Mouse (Mus musculus) embryonic facial prominence, embryonic 15.5 days (tissue): ENCODE measurements around the gene Ephb1. TPM values are rescaled to one million over a fixed set of nuclear protein-coding genes. Genes with fewer than 3 reads are reported as not detected.

Experiments
- ATAC-seq: fragments of 200-750 bp; cut with Nextera tagmentation; 2 replicates; pipeline ENCODE4 v1.8.0; 2017; ENCODE audit warnings: low read depth, moderate TSS enrichment; ENCODE audit not compliant: insufficient number of reproducible peaks, low FRiP score, low TSS enrichment
- H3K27ac ChIP-seq: fragments of 300-500 bp; sonication (generic); replicated peaks from 2 replicates; pipeline ENCODE4 v1.5.1; 2015; ENCODE audit warnings: mild to moderate bottlenecking, inconsistent platforms
- H3K27me3 ChIP-seq: fragments of 300-500 bp; sonication (generic); 2 replicates; pipeline ENCODE4 v1.6.1; 2015; ENCODE audit warnings: inconsistent platforms
- H3K36me3 ChIP-seq: fragments of 300-500 bp; sonication (generic); 2 replicates; pipeline ENCODE4 v1.6.1; 2015; ENCODE audit warnings: mild to moderate bottlenecking, inconsistent platforms
- H3K4me1 ChIP-seq: fragments of 300-500 bp; sonication (generic); 2 replicates; pipeline ENCODE4 v1.6.1; 2015; ENCODE audit warnings: inconsistent platforms
- H3K4me2 ChIP-seq: fragments of 300-500 bp; sonication (generic); replicated peaks from 2 replicates; pipeline ENCODE4 v1.6.1; 2015; ENCODE audit warnings: mild to moderate bottlenecking, inconsistent platforms
- H3K4me3 ChIP-seq: fragments of 300-500 bp; sonication (generic); replicated peaks from 2 replicates; pipeline ENCODE4 v1.5.1; 2015; ENCODE audit warnings: mild to moderate bottlenecking, inconsistent platforms
- H3K9ac ChIP-seq: fragments of 300-500 bp; sonication (generic); 2 replicates; pipeline ENCODE4 v1.6.1; 2015; ENCODE audit warnings: inconsistent platforms
- H3K9me3 ChIP-seq: fragments of 300-500 bp; sonication (generic); replicated peaks from 2 replicates; pipeline ENCODE4 v1.6.1; 2016; ENCODE audit warnings: inconsistent platforms
- WGBS: fragments of 180-500 bp; shearing (Covaris S2); methylation state at CpG from one replicate; pipeline ENCODE4 v1.1.7; 2015; 5-methylcytosine and 5-hydroxymethylcytosine counted together
- polyA plus RNA-seq: library from polyadenylated mRNA; unstranded; fragments of >200 nt; fragmentation: Nextera tagmentation; extraction: Ambion mirVana; gene quantifications from 2 replicates; pipeline ENCODE4 v1.2.1, GENCODE M21; 2015

Gene Ephb1
- polyA plus RNA-seq, 1 experiment from 2014 or later, result 6.3 TPM

- no peak for ATAC-seq
- Histone ChIP-seq H3K36me3 (no peaks in the 10 kb centered on the region), H3K9me3 (no peaks in the 10 kb centered on the region), H3K9ac (no peak overlapping the region), H3K4me3 (no peak overlapping the region), H3K4me2 (no peak overlapping the region), H3K27me3 (no peaks in the 10 kb centered on the region), H3K27ac (no peak overlapping the region), H3K4me1 (no peaks in the 10 kb centered on the region)
- WGBS, result 78% methylated on average over 6 of the region's 6 CpGs
Observed at GRCm38 (mm10) chr9:102039011-102039733, 315.3 kb downstream of the Ephb1 start.

- Histone ChIP-seq H3K9ac (no peak overlapping the region), H3K4me2 (no peak overlapping the region), H3K27me3 (no peaks in the 10 kb centered on the region), H3K9me3 (no peaks in the 10 kb centered on the region), H3K27ac (no peak overlapping the region), H3K36me3 (no peaks in the 10 kb centered on the region), H3K4me3 (no peak overlapping the region), H3K4me1 (no peaks in the 10 kb centered on the region)
- 65% methylated on average over 5 of the region's 5 CpGs for WGBS
- no peak for ATAC-seq
Observed at GRCm38 (mm10) chr9:102036132-102036531, 318.4 kb downstream of the Ephb1 start.

- no peak for ATAC-seq
Observed at GRCm38 (mm10) chr9:102033231-102033630, 321.3 kb downstream of the Ephb1 start.

GRCm38 (mm10) chr9:102032376-102032775 lies 322.1 kb downstream of the Ephb1 start:
- Histone ChIP-seq H3K27me3 (no peaks in the 10 kb centered on the region), H3K9me3 (no peaks in the 10 kb centered on the region), H3K4me2 (no peak overlapping the region), H3K36me3 (no peaks in the 10 kb centered on the region), H3K27ac (no peak overlapping the region), H3K4me1 (no peaks in the 10 kb centered on the region), H3K9ac (no peak overlapping the region), H3K4me3 (no peak overlapping the region)
- no peak for ATAC-seq
- 64% methylated on average over 8 of the region's 8 CpGs for WGBS

More at GRCm38 (mm10) chr9:102033231-102033630, 321.3 kb downstream of the Ephb1 start:
- H3K4me2 ChIP-seq, result no peak overlapping the region
- H3K27me3 ChIP-seq, result no peaks in the 10 kb centered on the region
- 68% methylated on average over 5 of the region's 5 CpGs for WGBS
- H3K4me1 ChIP-seq, result no peaks in the 10 kb centered on the region
- H3K27ac ChIP-seq, result no peak overlapping the region
- H3K9ac ChIP-seq, result no peak overlapping the region
- no peaks in the 10 kb centered on the region for H3K36me3 ChIP-seq
- H3K9me3 ChIP-seq, result no peaks in the 10 kb centered on the region
- H3K4me3 ChIP-seq, result no peak overlapping the region

GRCm38 (mm10) chr9:102029661-102030060 lies 324.8 kb downstream of the Ephb1 start:
- no peak overlapping the region for H3K4me3 ChIP-seq

GRCm38 (mm10) chr9:102026136-102026535 lies 328.4 kb downstream of the Ephb1 start:
- H3K4me3 ChIP-seq, result no peak overlapping the region
- H3K36me3 ChIP-seq, result no peaks in the 10 kb centered on the region
- no peak overlapping the region for H3K9ac ChIP-seq
- H3K27ac ChIP-seq, result no peak overlapping the region
- no peak overlapping the region for H3K4me2 ChIP-seq
- WGBS, result 41% methylated on average over 2 of the region's 2 CpGs
- ATAC-seq, result no peak
- no peaks in the 10 kb centered on the region for H3K27me3 ChIP-seq
- no peaks in the 10 kb centered on the region for H3K9me3 ChIP-seq
- no peaks in the 10 kb centered on the region for H3K4me1 ChIP-seq

More at GRCm38 (mm10) chr9:102029661-102030060, 324.8 kb downstream of the Ephb1 start:
- WGBS, result 83% methylated on average over 7 of the region's 7 CpGs
- Histone ChIP-seq H3K27ac (no peak overlapping the region), H3K4me2 (no peak overlapping the region), H3K4me1 (no peaks in the 10 kb centered on the region), H3K36me3 (no peaks in the 10 kb centered on the region), H3K9me3 (no peaks in the 10 kb centered on the region), H3K9ac (no peak overlapping the region), H3K27me3 (no peaks in the 10 kb centered on the region)
- ATAC-seq, result no peak

- Histone ChIP-seq H3K4me2 (no peak overlapping the region), H3K27ac (no peak overlapping the region), H3K4me3 (no peak overlapping the region), H3K9me3 (no peaks in the 10 kb centered on the region), H3K36me3 (no peaks in the 10 kb centered on the region), H3K27me3 (no peaks in the 10 kb centered on the region), H3K9ac (no peak overlapping the region), H3K4me1 (no peaks in the 10 kb centered on the region)
- 78% methylated on average over 6 of the region's 6 CpGs for WGBS
- no peak for ATAC-seq
Observed at GRCm38 (mm10) chr9:102025141-102025540, 329.4 kb downstream of the Ephb1 start.

GRCm38 (mm10) chr9:102015516-102015915 lies 339.0 kb downstream of the Ephb1 start:
- Histone ChIP-seq H3K4me3 (no peak overlapping the region), H3K4me1 (no peaks in the 10 kb centered on the region), H3K4me2 (no peak overlapping the region), H3K9me3 (no peaks in the 10 kb centered on the region), H3K27me3 (no peaks in the 10 kb centered on the region), H3K36me3 (no peaks in the 10 kb centered on the region), H3K27ac (no peak overlapping the region), H3K9ac (no peak overlapping the region)
- no peak for ATAC-seq

- Histone ChIP-seq H3K4me1 (no peaks in the 10 kb centered on the region), H3K9me3 (no peaks in the 10 kb centered on the region), H3K9ac (no peak overlapping the region), H3K4me3 (no peak overlapping the region), H3K36me3 (no peaks in the 10 kb centered on the region), H3K4me2 (no peak overlapping the region), H3K27ac (no peak overlapping the region), H3K27me3 (no peaks in the 10 kb centered on the region)
- no peak for ATAC-seq
- WGBS, result 76% methylated on average over 10 of the region's 10 CpGs
Observed at GRCm38 (mm10) chr9:102007706-102008105, 346.8 kb downstream of the Ephb1 start.

- Histone ChIP-seq H3K9me3 (no peaks in the 10 kb centered on the region), H3K9ac (no peak overlapping the region), H3K27me3 (no peaks in the 10 kb centered on the region), H3K27ac (no peak overlapping the region), H3K36me3 (no peaks in the 10 kb centered on the region), H3K4me1 (no peaks in the 10 kb centered on the region), H3K4me2 (no peak overlapping the region), H3K4me3 (no peak overlapping the region)
- WGBS, result 64% methylated on average over 2 of the region's 2 CpGs
- no peak; the same call in 1 of the 2 replicates for ATAC-seq
Observed at GRCm38 (mm10) chr9:102006539-102006938, 348.0 kb downstream of the Ephb1 start.

GRCm38 (mm10) chr9:102002920-102003319 lies 351.6 kb downstream of the Ephb1 start:
- Histone ChIP-seq H3K36me3 (no peaks in the 10 kb centered on the region), H3K9ac (no peak overlapping the region), H3K4me3 (no peak overlapping the region), H3K4me2 (no peak overlapping the region), H3K9me3 (no peaks in the 10 kb centered on the region), H3K27me3 (no peaks in the 10 kb centered on the region), H3K27ac (no peak overlapping the region), H3K4me1 (no peaks in the 10 kb centered on the region)
- 73% methylated on average over 5 of the region's 5 CpGs for WGBS
- ATAC-seq, result no peak

GRCm38 (mm10) chr9:102002186-102002585 lies 352.3 kb downstream of the Ephb1 start:
- no peak for ATAC-seq
- Histone ChIP-seq H3K9ac (no peak overlapping the region), H3K27ac (no peak overlapping the region), H3K9me3 (no peaks in the 10 kb centered on the region), H3K4me2 (no peak overlapping the region), H3K4me3 (no peak overlapping the region), H3K36me3 (no peaks in the 10 kb centered on the region), H3K27me3 (no peaks in the 10 kb centered on the region), H3K4me1 (no peaks in the 10 kb centered on the region)
- 92% methylated on average over 10 of the region's 10 CpGs for WGBS
